Mouse (Mus musculus) liver, embryonic 11.5 days (tissue): ENCODE measurements around the gene Igflr1. TPM values are rescaled to one million over a fixed set of nuclear protein-coding genes. Genes with fewer than 3 reads are reported as not detected.

Source experiments
- ATAC-seq: fragments of 200-750 bp; cut with Nextera tagmentation; replicated peaks from 2 replicates; pipeline ENCODE4 v1.8.0; 2017; ENCODE audit warnings: moderate number of reproducible peaks, mild to moderate bottlenecking, moderate TSS enrichment, moderate library complexity; ENCODE audit not compliant: low FRiP score
- DNase-seq: peaks from one replicate; pipeline ENCODE4 v3.0.0-alpha.2; 2017; ENCODE audit warnings: low spot score
- H3K27ac ChIP-seq: fragments of 300-500 bp; sonication (generic); 2 replicates; pipeline ENCODE4 v1.5.1; 2014; ENCODE audit warnings: mild to moderate bottlenecking, low read depth, low read length, control low read depth
- H3K27me3 ChIP-seq: fragments of 300-500 bp; sonication (generic); replicated peaks from 2 replicates; pipeline ENCODE4 v1.6.1; 2014; ENCODE audit warnings: low read length, mixed read lengths; ENCODE audit not compliant: control insufficient read depth, insufficient read depth
- H3K36me3 ChIP-seq: fragments of 300-500 bp; sonication (generic); 2 replicates; pipeline ENCODE4 v1.6.1; 2014; ENCODE audit warnings: mild to moderate bottlenecking, low read length, moderate library complexity, mixed read lengths; ENCODE audit not compliant: control insufficient read depth, insufficient read depth
- H3K4me1 ChIP-seq: fragments of 300-500 bp; sonication (generic); replicated peaks from 2 replicates; pipeline ENCODE4 v1.6.1; 2014; ENCODE audit warnings: low read length, mixed read lengths; ENCODE audit not compliant: control insufficient read depth, insufficient read depth
- H3K4me2 ChIP-seq: fragments of 300-500 bp; sonication (generic); 2 replicates; pipeline ENCODE4 v1.6.1; 2014; ENCODE audit warnings: mild to moderate bottlenecking, control low read depth, moderate library complexity
- H3K4me3 ChIP-seq: fragments of 300-500 bp; sonication (generic); 2 replicates; pipeline ENCODE4 v1.5.1; 2014; ENCODE audit warnings: low read depth, low read length, control low read depth
- H3K9ac ChIP-seq: fragments of 300-500 bp; sonication (generic); 2 replicates; pipeline ENCODE4 v1.6.1; 2014; ENCODE audit warnings: low read depth, low read length, control low read depth
- H3K9me3 ChIP-seq: fragments of 300-500 bp; sonication (generic); 2 replicates; pipeline ENCODE4 v1.6.1; 2016; ENCODE audit warnings: low read length, inconsistent platforms, mixed read lengths; ENCODE audit not compliant: control insufficient read depth
- WGBS: fragments of 180-500 bp; shearing (Covaris S2); extraction: QIAGEN DNeasy Blood & Tissue Kit; methylation state at CpG from one replicate; pipeline ENCODE4 v1.1.7; 2014; 5-methylcytosine and 5-hydroxymethylcytosine counted together
- microRNA-seq: library from miRNA; unstranded; fragments of <30 nt; microRNA quantifications from one replicate; pipeline ENCODE4, GENCODE M21; 2017; ENCODE audit warnings: borderline number of aligned reads
- polyA plus RNA-seq: library from polyadenylated mRNA; unstranded; fragments of >200 nt; fragmentation: Nextera tagmentation; extraction: Ambion mirVana; gene quantifications from 2 replicates; pipeline ENCODE4 v1.2.1, GENCODE M21; 2014

Igflr1 gene
- polyA plus RNA-seq, 1 experiment from 2014 or later = 3.7 TPM

DNA sequence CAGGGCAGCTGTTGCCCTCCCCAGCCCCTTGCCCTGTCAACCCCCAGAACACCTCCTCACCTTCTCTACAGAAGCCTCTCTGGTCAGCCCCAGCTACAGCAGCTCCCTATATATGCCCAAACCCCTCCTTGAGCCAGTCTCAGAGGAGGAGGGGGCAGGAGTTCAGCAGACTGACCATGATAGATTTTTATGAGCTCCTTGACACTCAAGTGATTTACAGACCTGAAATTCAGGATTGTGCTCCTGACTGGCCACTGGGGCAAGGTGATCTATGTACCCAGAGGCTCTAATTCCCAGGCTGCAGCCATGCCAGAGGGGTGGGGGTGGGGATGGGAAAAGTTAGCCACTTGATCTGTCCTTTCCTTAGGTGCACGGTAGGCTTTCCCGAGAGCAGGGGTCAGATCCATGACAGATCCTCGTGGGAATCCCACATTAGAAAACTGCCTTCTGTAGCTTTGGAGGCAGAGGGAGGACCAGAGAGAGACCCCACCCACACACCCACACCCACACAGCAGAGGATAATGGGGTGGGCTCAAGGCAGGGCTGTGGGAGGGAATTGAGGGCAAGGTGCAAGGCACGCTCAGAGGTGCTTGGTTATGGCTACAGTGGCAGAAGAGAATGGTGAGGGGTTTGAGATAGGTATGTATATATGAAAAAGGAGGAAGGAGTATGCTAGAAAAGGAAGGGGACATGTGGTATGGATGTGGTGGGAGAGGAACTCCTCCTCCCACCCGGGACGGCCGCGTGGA is 47.6 kb downstream of the Igflr1 start, which contains the start of gene Upk1a:
Gene Upk1a (minus strand): TSS at position 194 of the 749 bp plus-strand sequence.
- Histone ChIP-seq H3K9me3 (no peaks in the 10 kb centered on the region), H3K9ac (no peak within 1 kb of the TSS), H3K4me3 (no peak within 1 kb of the TSS), H3K4me2 (no peak within 1 kb of the TSS), H3K36me3 (peaks cover 19% of the 10 kb centered on the region), H3K27ac (no peak within 1 kb of the TSS), H3K27me3 (no peaks in the 10 kb centered on the region), H3K4me1 (peaks cover 11% of the 10 kb centered on the region; the same call in 1 of the 2 replicates)
- 77% methylated on average over 8 of the region's 8 CpGs for WGBS
- ATAC-seq (no peak), DNase-seq (no peak)

DNA sequence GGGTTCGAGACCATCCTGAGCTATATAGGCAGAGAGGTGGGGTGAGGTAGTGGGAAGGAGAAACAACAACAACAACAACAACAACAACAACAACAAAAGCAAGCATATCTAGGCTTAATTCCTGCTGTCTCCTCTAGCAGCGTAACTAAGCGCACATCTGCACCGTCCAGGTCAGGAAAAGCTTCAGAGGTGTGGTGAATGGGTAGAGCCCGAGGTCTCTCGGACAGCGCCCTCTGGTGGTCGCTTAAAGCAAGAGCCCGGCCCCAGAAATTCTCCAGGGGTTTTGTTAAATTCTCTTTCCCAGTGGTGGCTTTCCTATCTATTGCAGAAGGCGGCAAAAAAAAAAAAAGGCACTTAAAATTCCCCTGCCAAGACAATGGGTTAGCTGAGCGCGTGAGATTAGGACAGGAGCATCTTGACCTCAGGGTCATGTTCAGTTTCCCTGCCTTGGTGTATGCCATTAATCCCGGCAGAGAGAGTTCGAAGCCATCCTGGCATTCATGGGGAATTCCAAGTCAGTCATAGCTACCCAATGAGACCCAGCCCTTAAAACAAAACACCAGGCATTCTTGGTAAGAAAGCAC is 48.4 kb downstream of the Igflr1 start:
- Histone ChIP-seq H3K9me3 (no peaks in the 10 kb centered on the region), H3K4me3 (no peak overlapping the region), H3K27ac (no peak overlapping the region), H3K27me3 (no peaks in the 10 kb centered on the region), H3K4me1 (peaks cover 9% of the 10 kb centered on the region; the same call in 1 of the 2 replicates), H3K9ac (no peak overlapping the region), H3K4me2 (no peak overlapping the region), H3K36me3 (peaks cover 26% of the 10 kb centered on the region)
- WGBS = 26% methylated on average over 14 of the region's 14 CpGs
- DNase-seq (peak; percentile 65), ATAC-seq (no peak; the same call in 1 of the 2 replicates)

DNA sequence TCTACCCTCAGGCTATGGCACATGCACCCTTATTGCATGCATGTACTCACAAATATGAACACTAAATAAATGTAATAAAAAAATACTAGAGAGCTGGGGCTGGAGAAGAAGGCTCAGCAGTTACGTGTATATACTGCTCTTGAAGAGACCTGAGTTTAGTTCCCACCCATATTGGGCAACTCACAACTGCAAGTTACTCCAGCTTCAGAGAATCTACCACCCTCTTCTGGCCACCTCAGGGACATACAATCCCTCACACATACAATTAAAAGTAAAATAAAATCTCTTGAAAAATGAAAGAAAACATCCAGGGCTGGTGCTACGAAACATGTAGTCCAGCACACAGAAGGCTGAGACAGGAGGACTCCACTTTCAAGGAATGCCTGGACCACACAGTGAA is 49.2 kb downstream of the Igflr1 start:
- 69% methylated on average over 2 of the region's 2 CpGs for WGBS
- DNase-seq = no peak

DNA sequence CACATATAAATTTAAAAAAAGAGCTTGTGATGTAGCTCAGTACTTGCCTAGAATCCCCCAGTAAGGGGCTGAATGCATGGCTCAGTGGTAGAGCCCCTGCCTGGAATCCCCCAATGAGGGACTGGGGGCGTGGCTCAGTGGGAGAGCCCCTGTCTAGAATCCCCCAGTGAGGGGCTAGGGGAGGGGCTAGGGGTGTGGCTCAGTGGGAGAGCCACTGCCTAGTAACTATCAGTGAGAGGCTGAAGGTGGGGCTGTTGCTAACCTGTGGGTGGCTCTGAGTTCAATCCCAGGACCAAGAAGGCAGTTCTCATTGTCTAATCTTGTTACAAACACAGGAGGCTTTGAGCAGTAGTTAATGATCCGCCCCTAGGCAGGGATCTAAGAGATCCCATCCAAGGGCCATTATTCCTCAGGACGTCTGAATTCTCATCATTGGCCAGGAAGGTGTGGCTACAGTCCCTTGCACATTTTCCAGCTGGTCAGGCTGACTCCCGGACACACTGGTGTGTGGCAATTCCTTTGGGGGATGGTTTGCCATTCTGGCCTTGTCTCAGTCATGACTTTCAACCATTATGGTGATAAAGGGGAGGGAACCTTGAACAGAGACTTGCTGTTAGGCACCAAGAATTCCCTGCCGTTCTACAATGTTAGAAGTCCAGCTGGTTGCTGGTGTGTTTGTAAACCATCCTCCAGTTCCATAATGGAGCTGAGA is 50.0 kb downstream of the Igflr1 start:
- Histone ChIP-seq H3K4me1 (peaks cover 9% of the 10 kb centered on the region; the same call in 1 of the 2 replicates), H3K27ac (no peak overlapping the region), H3K9ac (no peak overlapping the region), H3K36me3 (peaks cover 40% of the 10 kb centered on the region), H3K27me3 (no peaks in the 10 kb centered on the region), H3K4me3 (no peak overlapping the region), H3K9me3 (no peaks in the 10 kb centered on the region), H3K4me2 (no peak overlapping the region)
- DNase-seq (no peak), ATAC-seq (peak; percentile 59; the same call in 1 of the 2 replicates)
- WGBS = 63% methylated on average over 5 of the region's 5 CpGs

More for the DNA sequence above, 49.2 kb downstream of the Igflr1 start:
- Histone ChIP-seq H3K4me2 (no peak overlapping the region), H3K27me3 (no peaks in the 10 kb centered on the region), H3K9me3 (no peaks in the 10 kb centered on the region), H3K9ac (no peak overlapping the region), H3K27ac (no peak overlapping the region), H3K36me3 (peaks cover 34% of the 10 kb centered on the region), H3K4me3 (no peak overlapping the region), H3K4me1 (peaks cover 9% of the 10 kb centered on the region; the same call in 1 of the 2 replicates)
- ATAC-seq = no peak

Small RNA genes lying within 50 kb of the gene (microRNA-seq; reads per million reads assigned to microRNA genes)
- gene Gm38670 = not detected
- gene Mir3569 = not detected

Other genes with a start within 250 kb of the Igflr1 start
- gene E130208F15Rik, start 243.7 kb upstream of the Igflr1 start, polyA plus RNA-seq = not detected in 2 replicates
- 13.5 and 14.6 TPM in 2 replicates for gene Sdhaf1, start 241.5 kb upstream of the Igflr1 start, polyA plus RNA-seq
- gene Lrfn3, start 202.7 kb upstream of the Igflr1 start, polyA plus RNA-seq = 3.5 TPM in 2 replicates
- 60.6 and 61.9 TPM in 2 replicates for gene Tyrobp, start 151.7 kb upstream of the Igflr1 start, polyA plus RNA-seq
- 2.2 and 2.9 TPM in 2 replicates for gene Hcst, start 145.6 kb upstream of the Igflr1 start, polyA plus RNA-seq
- 1.8 and 3.6 TPM in 2 replicates for gene Nfkbid, start 143.7 kb upstream of the Igflr1 start, polyA plus RNA-seq
- gene Aplp1, start 119.9 kb upstream of the Igflr1 start, polyA plus RNA-seq = 18.4 and 19.1 TPM in 2 replicates
- 0.22 and 0.95 TPM in 2 replicates for gene Kirrel2, start 107.7 kb upstream of the Igflr1 start, polyA plus RNA-seq
- 0.26 and 0.27 TPM in 2 replicates for gene Nphs1, start 107.1 kb upstream of the Igflr1 start, polyA plus RNA-seq
- 19.0 and 19.5 TPM in 2 replicates for gene Prodh2, start 71.8 kb upstream of the Igflr1 start, polyA plus RNA-seq
- gene Arhgap33, start 30.4 kb upstream of the Igflr1 start, polyA plus RNA-seq = 7.1 and 7.5 TPM in 2 replicates
- gene Hspb6, start 13.2 kb upstream of the Igflr1 start, polyA plus RNA-seq = 3.9 and 5.4 TPM in 2 replicates
- 10.7 and 13.0 TPM in 2 replicates for gene Proser3, start 13.1 kb upstream of the Igflr1 start, polyA plus RNA-seq
- gene Lin37, start 5.6 kb upstream of the Igflr1 start, polyA plus RNA-seq = 38.7 and 41.0 TPM in 2 replicates
- gene U2af1l4, start 2.1 kb upstream of the Igflr1 start, polyA plus RNA-seq = 71.0 and 73.1 TPM in 2 replicates
- 6.8 and 8.0 TPM in 2 replicates for gene Gm49396, start 2.1 kb upstream of the Igflr1 start, polyA plus RNA-seq
- gene Psenen, start 1.8 kb upstream of the Igflr1 start, polyA plus RNA-seq = 85.2 and 102 TPM in 2 replicates
- gene Kmt2b, start 23.3 kb downstream of the Igflr1 start, polyA plus RNA-seq = 7.4 and 11.4 TPM in 2 replicates
- 0.25 and 0.62 TPM in 2 replicates for gene Zbtb32, start 33.5 kb downstream of the Igflr1 start, polyA plus RNA-seq
- gene Upk1a, start 47.4 kb downstream of the Igflr1 start, polyA plus RNA-seq = 0.66 and 1.5 TPM in 2 replicates
- 809 and 909 TPM in 2 replicates for gene Cox6b1, start 60.7 kb downstream of the Igflr1 start, polyA plus RNA-seq
- 0.16 and 0.17 TPM in 2 replicates for gene Etv2, start 70.4 kb downstream of the Igflr1 start, polyA plus RNA-seq
- gene Rbm42, start 84.9 kb downstream of the Igflr1 start, polyA plus RNA-seq = 101 TPM in 2 replicates
- 64.3 and 65.6 TPM in 2 replicates for gene Haus5, start 99.6 kb downstream of the Igflr1 start, polyA plus RNA-seq
- gene Pmis2, start 106.2 kb downstream of the Igflr1 start, polyA plus RNA-seq = not detected in 2 replicates
- gene 2200002J24Rik, start 133.5 kb downstream of the Igflr1 start, polyA plus RNA-seq = 0.53 TPM in 1 of 2 replicates, not detected in the other
- 1.5 and 1.9 TPM in 2 replicates for gene Atp4a, start 146.8 kb downstream of the Igflr1 start, polyA plus RNA-seq
- 168 and 181 TPM in 2 replicates for gene Tmem147, start 164.1 kb downstream of the Igflr1 start, polyA plus RNA-seq
- 0.31 and 0.44 TPM in 2 replicates for gene Gapdhs, start 178.3 kb downstream of the Igflr1 start, polyA plus RNA-seq
- 0.07 and 0.21 TPM in 2 replicates for gene Sbsn, start 186.0 kb downstream of the Igflr1 start, polyA plus RNA-seq
- gene Dmkn, start 198.3 kb downstream of the Igflr1 start, polyA plus RNA-seq = not detected in 2 replicates
- gene Krtdap, start 222.5 kb downstream of the Igflr1 start, polyA plus RNA-seq = not detected in 2 replicates